Mouse (Mus musculus) small intestine, adult 2 months (tissue): Measurements from ENCODE around the gene Wdr63. TPM values are rescaled to one million over a fixed set of nuclear protein-coding genes. Genes with fewer than 3 reads are reported as not detected.
"Not testable (repeated sequence)": the region's sequence is repeated elsewhere in the genome, so short reads cannot be mapped to it uniquely, and the experiment has no call there.

Source experiments
- H3K27ac ChIP-seq: fragments of 200-500 bp; 2 replicates; pipeline ENCODE4 v1.5.1; 2012; ENCODE audit warnings: low read depth, low read length, control low read depth, inconsistent platforms; ENCODE audit not compliant: insufficient read depth
- H3K27me3 ChIP-seq: fragments of 200-500 bp; 2 replicates; pipeline ENCODE4 v1.6.1; 2012; ENCODE audit warnings: mild to moderate bottlenecking, moderate library complexity, low read length, inconsistent platforms; ENCODE audit not compliant: control insufficient read depth, insufficient read depth
- H3K36me3 ChIP-seq: fragments of 200-500 bp; 2 replicates; pipeline ENCODE4 v1.6.1; 2012; ENCODE audit warnings: mild to moderate bottlenecking, low read length, control low read depth, inconsistent platforms; ENCODE audit not compliant: control insufficient read depth, insufficient read depth
- H3K4me1 ChIP-seq: fragments of 200-500 bp; 2 replicates; pipeline ENCODE4 v1.6.1; 2012; ENCODE audit warnings: low read length, inconsistent platforms, mixed read lengths; ENCODE audit not compliant: control insufficient read depth, insufficient read depth, insufficient read length
- H3K4me3 ChIP-seq: fragments of 200-500 bp; 2 replicates; pipeline ENCODE4 v1.5.1; 2012; ENCODE audit warnings: low read depth, mild to moderate bottlenecking, control low read depth, inconsistent platforms, low read length, moderate library complexity
- CTCF ChIP-seq: fragments of 200-500 bp; IDR thresholded peaks from 2 replicates; pipeline ENCODE4 v1.5.1; 2012; ENCODE audit warnings: low read depth, mild to moderate bottlenecking, control low read depth, inconsistent platforms, low read length, moderate library complexity, mixed read lengths; ENCODE audit not compliant: insufficient replicate concordance, insufficient read length; ENCODE audit errors: extremely low read depth
- POLR2A ChIP-seq: fragments of 200-500 bp; IDR thresholded peaks from 2 replicates; pipeline ENCODE4 v1.6.1; 2012; ENCODE audit warnings: low read depth, mild to moderate bottlenecking, control low read depth, inconsistent platforms, low read length, moderate library complexity
- WGBS: fragments of 180-500 bp; shearing (Covaris S2); methylation state at CpG from one replicate; pipeline ENCODE4 v1.1.7; 2018; 5-methylcytosine and 5-hydroxymethylcytosine counted together
- polyA plus RNA-seq: library from polyadenylated mRNA; depleted of rRNA; stranded (reverse); fragments of >200 nt; gene quantifications from 2 replicates; pipeline ENCODE4 v1.2.3, GENCODE M21; 2012

Gene Wdr63
- polyA plus RNA-seq, 1 experiment = not detected

- TF ChIP-seq POLR2A (no peak), CTCF (no peak)
- H3K4me1 ChIP-seq = peaks cover 9% of the 10 kb centered on the region; the same call in 1 of the 2 replicates
- 0 out of 2 replicates have a peak overlapping the region, but pooled peaks have one; percentile 20 for H3K27ac ChIP-seq
- 91% methylated on average over 4 of the region's 4 CpGs for WGBS
- H3K4me3 ChIP-seq = no peak overlapping the region
- H3K27me3 ChIP-seq = no peaks in the 10 kb centered on the region
- H3K36me3 ChIP-seq = peaks cover 17% of the 10 kb centered on the region
Observed at GRCm38 (mm10) chr3:146010751-146011150, 97.2 kb downstream of the Wdr63 start.

- H3K27ac ChIP-seq = 0 out of 2 replicates have a peak overlapping the region, but pooled peaks have one; percentile 20
- H3K4me3 ChIP-seq = no peak overlapping the region
- TF ChIP-seq POLR2A = no peak
- TF ChIP-seq CTCF = no peak
- H3K4me1 ChIP-seq = peaks cover 9% of the 10 kb centered on the region; the same call in 1 of the 2 replicates
- WGBS = 65% methylated on average over 20 of the region's 20 CpGs
- peaks cover 12% of the 10 kb centered on the region for H3K36me3 ChIP-seq
- no peaks in the 10 kb centered on the region for H3K27me3 ChIP-seq
Observed at GRCm38 (mm10) chr3:146009859-146010645, 97.9 kb downstream of the Wdr63 start.

- 36% methylated on average over 6 of the region's 6 CpGs for WGBS
- Histone ChIP-seq H3K27ac (0 out of 2 replicates have a peak overlapping the region, but pooled peaks have one; percentile 3), H3K4me1 (peaks cover 9% of the 10 kb centered on the region; the same call in 1 of the 2 replicates)
Observed at GRCm38 (mm10) chr3:146007872-146008271, 100.1 kb downstream of the Wdr63 start.

GRCm38 (mm10) chr3:146004347-146005051 is 103.4 kb downstream of the Wdr63 start:
- no peaks in the 10 kb centered on the region for H3K27me3 ChIP-seq
- no peak overlapping the region for H3K27ac ChIP-seq
- 87% methylated on average over 14 of the region's 14 CpGs for WGBS
- no peak overlapping the region for H3K4me3 ChIP-seq
- TF ChIP-seq CTCF (no peak), POLR2A (no peak)
- peaks cover 41% of the 10 kb centered on the region for H3K36me3 ChIP-seq
- H3K4me1 ChIP-seq = peaks cover 6% of the 10 kb centered on the region; the same call in 1 of the 2 replicates

More at GRCm38 (mm10) chr3:146007872-146008271, 100.1 kb downstream of the Wdr63 start:
- no peak overlapping the region for H3K4me3 ChIP-seq
- H3K27me3 ChIP-seq = no peaks in the 10 kb centered on the region
- peaks cover 18% of the 10 kb centered on the region for H3K36me3 ChIP-seq
- TF ChIP-seq POLR2A = no peak
- TF ChIP-seq CTCF = no peak

GRCm38 (mm10) chr3:145996539-145996938 is 111.4 kb downstream of the Wdr63 start:
- H3K27me3 ChIP-seq, H3K4me3 ChIP-seq, H3K4me1 ChIP-seq, H3K27ac ChIP-seq: not testable (repeated sequence)
- H3K36me3 ChIP-seq = peaks cover 29% of the 10 kb centered on the region
- 66% methylated on average over 5 of the region's 5 CpGs for WGBS

- Histone ChIP-seq H3K4me3 (no peak overlapping the region), H3K27me3 (no peaks in the 10 kb centered on the region), H3K36me3 (peaks cover 22% of the 10 kb centered on the region), H3K27ac (no peak overlapping the region), H3K4me1 (peaks cover 5% of the 10 kb centered on the region; the same call in 1 of the 2 replicates)
- TF ChIP-seq POLR2A (no peak), CTCF (no peak)
- WGBS = 40% methylated on average over 5 of the region's 5 CpGs
Observed at GRCm38 (mm10) chr3:145995489-145995888, 112.4 kb downstream of the Wdr63 start.

- H3K27ac ChIP-seq = no peak overlapping the region
- no peak overlapping the region for H3K4me3 ChIP-seq
- TF ChIP-seq POLR2A = no peak
- TF ChIP-seq CTCF = no peak
- 37% methylated on average over 14 of the region's 14 CpGs for WGBS
- peaks cover 10% of the 10 kb centered on the region for H3K36me3 ChIP-seq
- H3K4me1 ChIP-seq = peaks cover 5% of the 10 kb centered on the region; the same call in 1 of the 2 replicates
- H3K27me3 ChIP-seq = no peaks in the 10 kb centered on the region
Observed at GRCm38 (mm10) chr3:145993481-145994201, 114.3 kb downstream of the Wdr63 start.
